Mouse (Mus musculus): ENCODE measurements around the gene Chaf1a.
"Not testable (repeated sequence)": the region's sequence is repeated elsewhere in the genome, so short reads cannot be mapped to it uniquely, and the experiment has no call there.

The Chaf1a gene

DNA sequence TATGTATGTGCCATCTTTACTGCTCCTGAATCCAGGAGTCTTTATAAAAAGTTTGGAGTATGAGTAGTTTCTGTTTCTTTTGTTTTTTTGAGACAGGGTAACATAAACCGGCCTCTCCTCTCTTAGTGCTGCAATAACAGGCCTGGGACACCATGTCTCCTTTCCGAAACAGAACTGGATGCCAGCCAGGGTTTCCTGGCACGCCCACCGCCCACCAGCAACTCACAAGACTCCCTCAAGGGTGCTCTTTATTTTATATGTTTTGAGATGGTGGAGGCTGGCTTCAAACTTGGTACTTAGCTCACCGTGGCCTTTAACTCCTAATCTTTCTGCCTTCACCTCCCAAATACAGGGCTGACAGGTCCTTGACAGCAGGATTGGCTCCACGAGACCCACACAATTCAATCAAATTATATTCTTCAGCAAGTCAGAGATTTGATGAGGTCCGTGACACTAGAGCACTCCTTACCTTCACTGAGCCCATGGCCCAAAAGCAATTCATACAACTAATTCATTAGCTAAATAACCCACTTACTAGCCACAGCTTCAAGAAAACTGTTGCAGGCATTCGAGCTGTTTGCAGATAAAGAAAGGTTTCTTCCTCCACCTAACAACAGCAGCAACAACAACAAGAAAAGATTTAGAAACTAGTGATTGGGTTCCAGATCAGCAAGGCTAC, 1.5 kb upstream of the Chaf1a start:
- no peak for DNase-seq (ENCODE audit: low spot score)

DNA sequence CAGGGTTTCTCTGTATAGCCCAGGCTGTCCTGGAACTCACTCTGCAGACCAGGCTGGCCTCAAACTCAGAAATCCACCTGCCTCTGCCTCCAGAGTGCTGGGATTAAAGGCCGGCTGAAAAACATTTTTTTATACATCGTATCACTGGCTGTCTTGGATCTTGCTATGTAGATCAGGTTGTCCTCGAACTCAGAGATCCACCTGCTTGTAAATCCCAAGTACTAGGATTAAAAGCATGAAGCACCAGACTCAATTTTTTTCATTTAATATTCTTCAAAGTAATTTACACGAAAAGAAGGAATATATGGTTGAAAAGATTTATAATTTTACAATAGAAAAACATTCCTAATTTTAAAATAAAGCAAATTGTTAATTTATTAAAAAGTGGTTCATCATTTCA, 894 bp upstream of the Chaf1a start:
- no peak for DNase-seq (ENCODE audit: low spot score)

DNA sequence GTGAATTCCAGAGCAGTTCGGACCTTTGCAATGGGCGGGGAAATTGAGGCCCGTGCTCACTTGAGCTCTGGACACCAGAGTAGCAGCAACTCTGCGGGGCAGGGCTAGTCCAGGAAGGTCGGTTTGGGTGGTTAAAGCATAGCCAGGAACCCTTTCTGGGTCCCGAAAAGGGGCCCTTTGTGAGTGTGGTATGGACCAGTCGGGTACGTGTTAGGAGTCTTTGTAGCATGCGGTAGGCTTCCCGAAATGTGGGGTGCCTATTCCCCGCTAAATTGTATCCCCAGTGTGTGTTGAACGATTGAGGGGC, 571 bp downstream of the Chaf1a start:
- DNase-seq (ENCODE audit: low spot score) = no peak

DNA sequence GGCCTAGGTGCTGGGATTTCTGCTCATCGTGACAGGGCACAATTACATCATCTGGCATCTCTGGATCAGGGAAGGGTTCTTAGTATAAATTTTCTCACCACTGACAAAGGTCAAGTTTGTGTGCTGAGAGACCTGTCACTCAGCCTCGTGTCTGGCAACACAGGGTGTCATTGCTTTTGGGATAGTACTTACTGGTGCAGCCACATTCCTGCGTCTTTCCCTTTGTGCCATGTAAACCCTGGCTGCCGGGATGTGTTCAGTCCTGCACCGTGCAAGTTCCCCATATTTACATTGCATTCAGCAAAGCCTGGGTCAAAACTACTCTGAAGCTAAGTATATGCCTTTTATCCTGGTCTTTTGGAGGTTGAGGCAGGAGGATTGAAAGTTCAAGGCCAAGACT, 11.1 kb downstream of the Chaf1a start:
- DNase-seq (ENCODE audit: low spot score) = no peak

DNA sequence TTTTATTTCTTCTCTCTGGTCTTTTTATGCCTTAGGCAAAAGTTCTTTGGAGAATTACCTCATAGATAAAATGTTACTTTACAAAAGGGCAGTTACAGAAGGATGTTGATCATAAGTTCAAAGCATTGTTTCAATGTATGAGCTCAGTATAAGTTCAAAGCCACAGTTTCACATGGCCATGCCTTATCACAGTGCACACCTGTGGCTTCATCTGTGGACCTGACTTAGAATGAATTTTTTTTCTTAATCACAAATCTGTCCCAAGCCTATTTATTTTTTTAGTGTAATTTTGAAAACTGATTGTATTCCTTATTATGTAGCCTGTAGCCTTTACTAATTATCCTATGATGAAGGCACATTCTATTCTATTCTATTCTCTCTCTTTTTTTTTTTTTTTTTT, 14.7 kb downstream of the Chaf1a start:
- no peak for DNase-seq (ENCODE audit: low spot score)

DNA sequence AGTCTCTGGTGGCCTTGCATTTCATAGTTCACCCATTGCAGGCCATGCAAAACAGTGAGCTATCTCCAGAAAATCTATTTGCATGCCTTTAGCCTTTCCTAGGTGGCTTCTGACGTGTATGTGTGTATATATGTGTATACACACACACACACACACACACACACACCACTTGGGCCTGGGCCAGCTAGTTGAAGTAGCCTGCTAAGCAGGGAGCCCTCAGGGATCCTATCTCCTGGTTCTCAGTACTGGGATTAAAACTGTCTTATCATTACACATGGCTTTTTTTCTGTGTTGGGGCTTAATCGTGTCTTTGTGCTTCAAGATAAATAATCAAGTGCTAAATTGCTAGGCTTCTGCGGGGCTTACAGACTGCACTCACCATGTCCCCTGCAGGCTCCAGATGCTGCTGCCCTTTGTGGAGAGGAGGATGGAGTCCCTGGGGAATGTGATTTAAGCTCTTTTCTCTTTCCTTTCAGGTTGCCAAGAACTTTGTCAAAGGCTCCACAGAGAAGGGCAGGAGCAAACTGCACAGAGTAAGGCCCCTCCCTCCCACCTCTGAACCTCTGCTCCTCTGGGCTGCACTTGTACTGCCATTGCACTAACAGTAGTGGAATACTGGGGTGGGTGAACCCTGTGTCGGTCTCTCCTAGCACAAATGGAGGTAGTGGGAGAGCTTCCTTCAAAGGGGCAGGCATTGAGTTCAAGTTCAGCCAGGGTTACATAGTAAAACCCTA, 15.9 kb downstream of the Chaf1a start:
- DNase-seq (ENCODE audit: low spot score) = no peak

DNA sequence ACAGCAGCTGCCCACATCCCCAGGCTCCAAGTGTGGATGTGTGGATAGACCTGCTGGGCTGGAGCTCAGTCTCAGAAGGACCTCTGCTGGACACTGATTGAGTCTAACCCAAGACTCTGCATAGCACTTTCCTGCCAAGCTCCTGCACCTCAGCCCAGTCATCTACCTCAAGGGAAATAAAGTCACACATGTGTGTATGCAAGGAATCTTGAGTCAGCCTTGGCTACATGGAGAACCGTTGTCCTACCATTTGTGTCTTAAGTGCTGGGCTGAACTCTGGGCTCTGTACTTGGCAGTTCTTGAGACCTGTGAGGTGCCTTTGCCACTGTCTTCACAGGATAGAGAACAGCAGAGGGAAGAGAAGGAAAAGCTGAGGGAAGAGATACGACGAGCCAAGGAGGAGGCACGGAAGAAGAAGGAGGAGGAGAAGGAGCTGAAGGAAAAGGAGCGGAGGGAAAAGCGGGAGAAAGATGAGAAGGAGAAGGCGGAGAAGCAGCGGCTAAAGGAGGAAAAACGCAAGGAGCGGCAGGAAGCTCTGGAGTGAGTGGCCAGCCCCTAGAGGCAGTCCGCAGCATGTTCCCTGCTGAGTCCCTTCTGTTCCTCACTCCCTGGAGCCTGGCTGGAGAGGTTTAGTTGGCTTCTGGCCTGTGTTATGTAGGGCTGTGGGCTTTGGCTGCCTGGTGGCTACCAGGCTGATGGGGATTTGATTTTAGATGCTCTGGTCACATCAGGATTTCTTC, 17.3 kb downstream of the Chaf1a start:
- DNase-seq (ENCODE audit: low spot score) = no peak

DNA sequence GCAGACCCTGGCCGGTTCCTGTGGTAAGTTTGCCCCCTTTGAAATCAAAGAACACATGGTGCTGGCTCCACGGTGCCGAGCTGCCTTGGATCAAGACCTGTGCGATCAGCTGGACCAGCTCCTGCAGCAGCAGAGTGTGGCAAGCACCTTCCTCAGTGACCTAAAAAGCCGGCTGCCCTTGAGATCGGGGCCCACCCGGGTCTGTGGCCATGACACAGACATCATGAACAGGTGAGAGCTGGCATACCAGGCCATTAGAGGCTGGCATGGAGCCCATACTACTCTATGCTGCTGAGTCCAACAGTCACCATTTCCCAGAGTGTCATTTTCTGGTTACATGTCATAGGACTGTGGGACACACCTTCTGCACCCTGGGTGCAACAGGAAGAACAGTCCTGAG, 21.8 kb downstream of the Chaf1a start:
- no peak for DNase-seq (ENCODE audit: low spot score)

DNA sequence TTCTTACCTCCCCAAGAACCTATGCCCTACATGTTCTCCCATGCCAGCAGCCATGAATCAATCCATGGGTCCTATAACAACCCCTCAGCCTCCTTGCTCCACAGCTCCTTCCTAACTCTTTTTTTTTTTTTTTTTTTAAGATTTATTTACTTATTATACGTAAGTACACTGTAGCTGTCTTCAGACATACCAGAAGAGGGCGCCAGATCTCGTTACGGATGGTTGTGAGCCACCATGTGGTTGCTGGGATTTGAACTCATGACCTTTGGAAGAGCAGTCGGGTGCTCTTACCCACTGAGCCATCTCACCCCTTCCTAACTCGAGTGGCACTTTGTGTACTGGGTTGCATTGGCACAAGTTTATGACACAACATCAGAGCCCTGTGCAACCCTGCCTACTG, 25.5 kb downstream of the Chaf1a start:
- not testable (repeated sequence) for DNase-seq (ENCODE audit: low spot score)

DNA sequence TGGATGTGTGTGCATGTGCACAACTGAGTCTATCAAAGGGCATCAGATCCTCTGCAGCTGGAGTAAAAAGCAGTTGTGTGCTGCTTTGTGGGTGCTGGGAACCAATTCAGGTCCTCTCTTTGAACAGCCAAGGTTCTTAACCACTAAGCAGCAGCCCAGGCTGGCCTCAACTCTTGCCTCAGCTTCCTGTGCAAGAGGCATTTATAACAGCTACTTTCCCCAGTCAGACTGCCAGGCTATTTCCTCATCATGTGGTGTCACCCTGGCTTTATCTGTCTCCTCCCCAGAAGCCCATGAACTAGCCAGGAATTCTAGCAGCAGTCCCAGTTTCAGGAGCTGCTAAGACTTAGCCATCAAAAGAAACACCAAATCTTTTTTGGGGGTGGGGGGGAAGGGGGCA, 26.2 kb downstream of the Chaf1a start:
- no peak for DNase-seq (ENCODE audit: low spot score)

DNA sequence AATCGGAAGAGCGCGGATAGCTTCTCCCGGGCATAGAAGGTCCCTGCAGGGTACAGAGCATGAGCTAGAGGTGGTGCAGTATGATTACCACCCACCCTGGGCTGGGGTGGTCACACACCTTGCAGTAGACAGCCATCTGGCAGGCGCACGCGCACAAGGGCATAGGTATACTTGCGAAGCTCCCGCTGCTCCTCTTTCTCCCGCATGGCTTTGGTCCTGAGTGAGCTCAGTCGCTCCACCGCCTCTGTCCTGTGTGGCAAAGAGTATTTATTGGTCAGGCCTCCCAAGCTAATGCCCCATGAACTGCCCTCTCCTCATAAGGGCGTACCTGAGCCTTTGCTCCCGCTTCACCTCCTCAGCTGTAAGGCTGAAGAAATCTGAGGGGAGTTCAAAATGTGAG, 28.8 kb downstream of the Chaf1a start:
- no peak for DNase-seq (ENCODE audit: low spot score)

DNA sequence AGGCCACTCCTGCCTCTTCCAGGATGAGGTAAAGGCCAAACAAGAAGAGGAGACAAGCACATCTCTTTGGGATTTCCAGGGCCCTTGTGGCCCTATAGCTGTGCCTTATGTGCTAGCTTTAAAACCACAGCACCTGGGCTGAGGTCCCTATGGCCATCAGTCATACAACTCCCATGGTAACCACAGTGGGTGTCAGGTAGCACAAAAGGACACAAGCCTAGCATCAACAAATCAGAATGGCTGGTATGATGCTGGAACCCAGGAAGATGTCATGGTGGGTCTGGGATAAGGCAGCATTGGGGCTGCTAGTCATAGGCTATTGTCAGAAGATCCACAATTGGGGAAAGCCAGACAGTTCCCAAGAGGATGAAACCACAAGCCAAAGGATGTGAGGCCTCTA, 30.9 kb downstream of the Chaf1a start:
- no peak for DNase-seq (ENCODE audit: low spot score)

DNA sequence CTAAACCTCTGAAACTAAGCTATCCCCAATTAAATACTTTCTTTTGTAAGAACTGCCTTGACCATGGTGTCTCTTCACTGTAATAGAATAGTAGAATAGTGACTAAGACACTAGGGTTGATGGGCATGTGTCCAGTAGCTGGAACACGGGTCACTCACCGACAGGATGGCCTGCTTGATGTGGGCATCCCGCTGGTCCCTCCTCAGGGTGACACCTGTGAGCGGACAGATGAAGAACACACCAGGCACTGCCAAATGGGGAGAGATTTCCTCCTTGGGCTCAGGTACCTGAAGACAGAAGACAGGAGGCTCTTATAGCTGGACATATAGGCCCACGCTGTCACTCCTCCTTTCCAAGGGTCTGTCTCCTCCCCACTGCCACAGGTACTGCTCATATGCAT, 32.0 kb downstream of the Chaf1a start:
- DNase-seq (ENCODE audit: low spot score) = no peak

DNA sequence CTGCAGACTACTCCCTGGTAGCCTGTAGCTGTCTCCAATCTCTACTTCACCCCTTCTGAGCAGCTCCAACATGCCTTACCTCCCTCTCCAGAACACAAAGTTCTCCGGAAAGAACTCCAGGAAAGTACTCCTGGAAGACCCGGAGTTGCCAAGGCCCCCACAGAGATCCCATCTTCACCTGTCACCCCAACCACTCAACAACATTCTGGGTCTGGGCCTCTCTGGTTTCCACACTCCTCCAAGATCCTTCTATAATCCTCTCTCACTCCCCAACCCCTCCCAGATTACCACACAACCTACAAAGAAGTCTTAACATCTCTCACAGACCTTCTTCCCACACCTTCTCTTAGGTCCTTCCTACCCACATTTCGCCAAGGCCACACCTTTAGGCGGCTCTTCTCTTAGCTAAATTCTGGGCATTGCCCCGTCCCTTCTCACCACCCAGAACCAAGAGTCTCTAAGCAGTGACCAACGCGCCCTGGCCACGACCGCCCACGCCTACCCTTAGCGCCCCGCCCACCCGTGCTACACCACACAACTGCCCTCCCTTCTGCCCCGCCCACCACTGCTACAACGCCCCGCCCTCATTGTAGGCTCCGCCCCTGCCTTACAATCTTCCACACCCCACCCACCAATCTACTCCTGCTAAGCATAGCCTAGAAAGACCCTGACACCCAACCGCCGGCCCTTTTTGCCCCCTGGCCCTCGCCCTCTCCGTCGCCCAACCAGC, 34.0 kb downstream of the Chaf1a start:
- DNase-seq (ENCODE audit: low spot score) = peak; percentile 96

DNA sequence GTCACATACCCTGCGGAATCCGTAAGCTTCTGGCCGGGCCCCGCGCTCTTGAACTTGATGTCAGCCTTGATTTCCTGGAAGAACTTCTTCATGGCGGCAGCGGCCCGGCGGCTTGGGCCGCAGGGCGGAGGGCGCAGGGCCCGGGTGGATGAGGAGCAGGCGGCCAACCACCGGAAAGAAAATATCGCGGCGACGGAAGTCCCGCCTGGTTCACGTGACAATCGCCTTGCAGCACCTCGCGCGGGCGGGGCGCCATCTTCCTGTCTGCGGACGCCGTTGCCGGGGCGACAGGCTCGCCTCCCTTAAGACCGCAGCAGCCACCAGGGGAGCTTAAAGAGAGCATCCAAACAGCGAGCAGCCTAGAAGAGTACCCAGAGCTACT, 34.6 kb downstream of the Chaf1a start, which contains the start of gene Ubxn6:
Ubxn6 (minus strand) TSS at position 202 of the 382 bp plus-strand sequence.
- DNase-seq (ENCODE audit: low spot score) = peak; percentile 93

DNA sequence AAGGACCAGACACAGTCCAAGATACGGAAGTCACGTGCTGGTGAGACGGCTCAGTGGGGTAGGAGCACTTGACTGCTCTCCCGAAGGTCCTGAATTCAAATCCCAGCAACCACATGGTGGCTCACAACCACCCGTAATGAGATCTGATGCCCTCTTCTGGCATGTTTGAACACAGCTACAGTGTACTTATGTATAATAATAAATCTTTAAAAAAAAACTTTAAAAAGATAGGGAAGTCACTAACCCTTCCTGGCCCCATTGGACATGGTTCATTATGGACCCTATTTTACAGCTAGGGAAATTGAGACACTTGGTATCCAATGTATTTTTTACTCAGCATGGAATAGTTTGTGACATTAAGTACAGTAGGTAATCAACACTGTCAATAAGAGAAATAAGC, 37.3 kb downstream of the Chaf1a start:
- DNase-seq (ENCODE audit: low spot score) = no peak

DNA sequence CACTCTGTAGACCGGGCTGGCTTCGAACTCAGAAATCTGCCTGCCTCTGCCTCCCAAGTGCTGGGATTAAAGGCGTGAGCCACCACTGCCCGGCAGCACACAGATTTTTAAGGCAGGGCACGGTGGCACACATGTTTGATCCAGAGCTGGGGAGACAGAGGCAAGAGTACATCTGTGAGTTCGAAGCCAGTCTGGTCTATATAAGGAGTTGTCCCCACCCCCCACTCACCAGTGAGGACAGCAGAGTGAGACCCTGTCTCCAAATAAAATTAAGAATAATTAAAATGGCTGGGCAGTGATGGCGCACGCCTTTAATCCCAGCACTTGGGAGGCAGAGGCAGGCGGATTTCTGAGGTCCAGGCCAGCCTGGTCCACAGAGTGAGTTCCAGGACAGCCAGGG, 38.1 kb downstream of the Chaf1a start:
- not testable (repeated sequence) for DNase-seq (ENCODE audit: low spot score)

DNA sequence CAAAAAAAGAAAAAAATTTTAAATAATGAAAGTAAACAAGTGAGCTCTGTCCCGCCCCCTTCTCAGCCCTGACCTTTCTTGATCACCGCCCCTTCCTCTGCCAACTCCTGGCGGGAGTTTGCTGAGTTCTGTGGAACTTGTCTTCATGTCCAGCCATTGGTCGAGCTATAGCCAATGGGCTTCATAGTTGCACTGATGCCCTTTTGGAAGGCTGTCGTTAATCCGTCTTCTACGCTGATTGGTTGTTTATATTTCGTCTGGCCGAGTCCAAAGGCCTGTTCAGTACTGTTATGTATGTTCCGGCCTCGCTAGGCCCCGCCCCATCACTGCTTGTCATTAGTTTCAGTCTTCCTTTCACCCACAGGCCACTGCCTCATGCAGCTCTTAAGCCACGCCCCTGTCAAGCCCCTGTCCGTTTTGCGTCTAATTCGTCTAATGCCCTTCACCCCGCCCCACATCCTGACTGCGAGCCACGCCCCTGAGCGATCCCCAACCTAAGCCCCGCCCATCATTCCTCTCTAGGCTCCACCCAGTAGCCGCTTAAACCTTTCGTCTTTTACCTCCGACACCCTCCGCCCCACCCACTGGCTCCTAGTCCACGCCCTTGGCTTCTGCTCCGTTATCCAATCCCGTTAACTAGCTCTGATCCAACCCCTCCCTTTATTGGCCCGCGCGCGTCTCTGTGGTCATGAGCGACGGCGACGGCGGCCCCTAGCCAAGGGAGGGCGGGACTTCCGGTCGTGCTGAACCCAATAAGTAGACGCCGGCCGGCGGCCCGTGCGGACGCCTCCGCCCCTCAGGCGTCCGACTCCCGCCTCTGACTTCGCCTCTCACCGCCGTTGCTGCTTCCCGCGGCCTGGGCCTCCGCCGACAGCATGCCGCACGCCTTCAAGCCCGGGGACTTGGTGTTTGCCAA, 38.9 kb downstream of the Chaf1a start, which contains the start of gene Hdgfl2:
Hdgfl2 (plus strand) TSS at position 755 of the 916 bp plus-strand sequence.
- DNase-seq (ENCODE audit: low spot score) = peak; percentile 100

DNA sequence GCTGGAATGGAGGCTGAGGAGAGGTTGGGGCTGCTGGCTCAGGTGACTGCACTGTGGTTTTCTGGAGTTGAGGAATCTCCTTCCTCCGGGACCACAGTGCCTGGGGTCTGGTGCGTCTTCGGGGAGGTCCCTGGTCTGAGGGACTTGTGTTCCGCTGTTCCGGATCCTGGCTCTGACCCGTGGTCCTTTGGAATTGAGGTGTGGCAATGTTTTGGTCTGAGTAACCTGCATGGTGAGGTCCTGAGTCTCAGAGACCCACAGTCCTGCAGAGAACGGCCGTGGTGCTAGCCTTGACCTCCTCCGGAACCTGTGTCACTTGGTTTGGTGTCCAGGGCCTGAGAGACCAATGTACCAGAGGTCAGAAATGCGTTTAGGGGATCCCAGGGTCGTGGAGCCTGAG, 39.7 kb downstream of the Chaf1a start:
- DNase-seq (ENCODE audit: low spot score) = no peak

DNA sequence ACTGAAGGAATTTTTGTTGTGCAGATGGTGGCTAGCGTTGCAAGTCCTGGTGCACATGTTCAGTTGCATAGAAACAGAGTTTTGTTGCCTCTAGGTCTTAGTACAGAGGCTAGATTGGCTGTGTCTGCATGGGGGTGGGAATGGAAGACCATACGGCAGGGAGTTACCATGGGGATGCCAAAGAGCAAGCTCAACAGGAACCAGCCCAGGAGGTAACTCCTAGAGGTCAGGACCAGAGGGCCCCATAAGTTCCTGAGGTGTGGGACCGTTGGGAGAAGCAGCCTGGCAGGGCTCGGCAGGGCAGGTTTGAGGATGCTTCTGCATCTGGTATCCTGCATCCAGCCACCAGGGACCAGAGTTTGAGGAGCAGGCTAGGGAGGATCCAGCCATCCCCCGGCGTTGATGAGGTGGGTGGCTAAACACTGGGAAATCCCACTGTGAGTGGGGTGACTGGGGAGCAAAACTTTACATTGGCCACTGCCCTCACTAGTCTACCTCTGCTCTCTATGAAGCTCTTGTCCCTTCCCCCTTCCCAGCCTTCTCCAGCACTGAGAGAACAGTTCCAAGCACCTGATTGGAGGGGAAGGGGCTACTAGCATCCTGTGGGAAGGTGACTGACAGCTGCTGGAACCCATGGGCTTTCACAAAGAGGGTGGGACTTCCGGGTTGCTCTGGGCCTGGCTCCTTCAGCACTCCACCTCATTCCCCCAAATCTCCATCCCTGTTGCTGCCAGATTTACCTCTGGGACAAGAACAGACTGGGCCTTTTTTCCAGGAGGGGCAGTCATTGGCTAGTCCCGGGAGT, 40.7 kb downstream of the Chaf1a start:
- DNase-seq (ENCODE audit: low spot score) = peak; percentile 71

DNA sequence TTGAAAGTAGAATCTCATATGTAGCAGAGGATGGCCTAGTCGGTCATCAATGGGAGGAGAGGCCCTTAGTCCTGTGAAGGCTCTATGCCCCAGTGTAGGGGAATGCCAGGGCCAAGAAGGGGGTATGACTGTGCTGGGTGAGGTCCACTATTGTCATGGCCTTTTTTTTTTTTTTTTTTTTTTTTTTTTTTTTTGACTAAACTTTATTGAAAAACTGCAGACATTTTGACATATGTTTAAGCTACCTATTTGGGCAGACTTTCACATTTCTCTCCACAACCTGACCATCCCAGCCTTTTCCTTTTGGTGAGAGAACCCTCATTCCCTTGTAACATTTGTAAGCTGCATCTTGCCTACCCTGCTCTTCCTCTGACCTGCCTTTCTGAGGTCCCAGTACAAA, 52.1 kb downstream of the Chaf1a start:
- no peak for DNase-seq (ENCODE audit: low spot score)

All from yolk sac, embryonic 10.5 days (tissue).